Mouse (Mus musculus) 416B (cell line): ENCODE results near the gene Zfhx3.

Source experiments
- DNase-seq: peaks from one replicate; pipeline ENCODE4 v3.0.0; 2011; ENCODE audit warnings: low read depth

Gene Zfhx3

DNA sequence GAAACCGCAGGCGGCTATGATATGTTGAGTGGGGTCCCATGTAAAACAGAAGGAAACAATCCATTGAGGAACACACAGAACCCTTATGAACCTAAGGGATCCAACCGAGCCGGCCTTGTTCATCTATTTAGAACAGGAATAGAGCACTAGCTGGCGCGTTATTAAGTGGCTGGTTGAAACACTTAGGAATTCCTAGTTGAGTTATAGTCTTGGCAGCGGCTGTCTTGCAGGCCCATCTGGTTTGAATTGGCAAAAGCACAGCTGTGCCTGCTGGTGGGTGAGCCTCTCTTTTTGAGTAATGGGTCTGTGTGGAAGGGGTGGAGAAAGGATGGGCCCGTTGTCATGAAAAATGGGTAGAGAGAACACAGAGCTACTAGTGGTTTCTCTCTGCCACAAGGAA, 610.1 kb downstream of the Zfhx3 start:
- no peak for DNase-seq

GRCm38 (mm10) chr8:108553808-108554577, 611.5 kb downstream of the Zfhx3 start:
- no peak for DNase-seq

DNA sequence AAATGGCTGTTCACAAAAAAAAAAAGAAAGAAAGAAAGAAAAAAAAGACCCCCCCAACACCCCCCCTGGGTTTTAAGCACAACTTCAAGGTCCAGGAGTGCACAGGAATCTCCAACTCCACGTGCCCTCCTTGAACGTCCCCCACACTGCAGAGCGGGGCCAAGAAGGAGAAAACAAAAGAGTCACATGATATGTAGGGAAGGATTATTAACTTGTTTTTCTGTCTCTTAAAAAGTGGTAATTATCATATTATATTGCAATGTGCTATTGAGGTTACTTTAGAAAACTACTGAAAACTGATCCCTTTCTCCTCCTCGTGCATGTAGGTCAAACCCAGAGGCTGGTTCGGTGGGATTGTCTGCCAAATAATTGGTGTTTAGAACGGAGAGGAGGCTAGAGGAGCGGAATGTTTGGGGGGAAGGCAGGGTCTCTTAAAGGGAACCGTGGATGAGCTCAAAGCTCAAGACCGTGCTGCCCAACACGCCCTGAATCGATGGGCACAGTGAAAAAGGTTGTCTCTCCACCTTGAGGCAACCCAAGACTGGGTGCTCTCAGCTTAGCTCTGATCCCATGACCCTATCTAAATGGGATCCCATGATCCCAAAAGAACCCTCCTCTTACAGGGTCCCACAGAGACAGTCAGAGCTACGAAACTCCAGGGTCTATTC, 612.3 kb downstream of the Zfhx3 start:
- DNase-seq: no peak

DNA sequence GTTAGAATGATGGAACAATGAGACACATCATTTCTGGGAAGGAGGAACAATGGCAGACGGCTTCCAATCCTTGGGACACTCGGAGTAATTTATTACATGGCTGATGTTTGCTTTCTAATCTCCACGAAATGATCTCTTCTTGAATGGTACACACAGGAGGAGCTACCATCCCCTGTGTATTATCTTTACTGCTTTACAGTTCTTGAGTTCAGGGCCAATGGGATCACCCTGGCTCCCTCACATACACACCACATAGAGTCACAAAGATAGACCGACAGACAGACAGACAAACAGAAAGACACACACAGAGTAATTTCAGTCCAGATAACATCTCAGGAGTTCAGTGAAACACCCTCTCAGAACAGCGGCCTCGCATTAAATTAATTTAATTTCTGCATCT, 621.0 kb downstream of the Zfhx3 start:
- no peak for DNase-seq

DNA sequence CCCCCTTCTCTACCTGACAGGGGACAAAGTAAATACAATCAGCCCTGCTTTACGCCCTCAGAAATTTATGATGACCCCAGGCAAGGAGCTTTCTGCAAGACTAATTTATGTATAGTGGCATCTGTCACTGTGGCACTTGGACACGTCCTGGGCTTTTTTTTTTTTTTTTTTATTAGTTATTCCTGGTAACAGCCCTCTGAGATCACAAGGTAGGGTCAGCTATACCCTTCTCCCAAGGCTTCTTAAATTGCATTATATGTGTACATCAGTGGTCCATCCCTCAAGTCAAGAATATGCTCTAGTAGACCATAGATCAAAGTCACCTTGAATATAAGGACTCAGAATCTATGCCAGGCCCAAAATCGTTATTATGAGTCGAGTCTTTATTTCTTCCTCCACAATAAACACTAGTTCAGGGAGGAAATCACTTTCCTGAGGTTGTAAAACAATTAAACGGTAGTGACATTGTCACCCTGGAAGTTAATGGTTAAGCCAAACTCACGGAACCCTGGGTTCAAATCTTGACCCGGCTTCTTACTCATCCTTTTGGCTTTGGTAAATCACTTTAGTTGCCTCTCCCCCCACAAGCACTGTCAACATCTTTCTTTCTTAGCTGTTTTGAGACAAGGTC, 621.6 kb downstream of the Zfhx3 start:
- no peak for DNase-seq

GRCm38 (mm10) chr8:108566035-108566434, 623.6 kb downstream of the Zfhx3 start:
- DNase-seq: no peak

- no peak for DNase-seq
Measured at GRCm38 (mm10) chr8:108573295-108574017, 631.0 kb downstream of the Zfhx3 start.

DNA sequence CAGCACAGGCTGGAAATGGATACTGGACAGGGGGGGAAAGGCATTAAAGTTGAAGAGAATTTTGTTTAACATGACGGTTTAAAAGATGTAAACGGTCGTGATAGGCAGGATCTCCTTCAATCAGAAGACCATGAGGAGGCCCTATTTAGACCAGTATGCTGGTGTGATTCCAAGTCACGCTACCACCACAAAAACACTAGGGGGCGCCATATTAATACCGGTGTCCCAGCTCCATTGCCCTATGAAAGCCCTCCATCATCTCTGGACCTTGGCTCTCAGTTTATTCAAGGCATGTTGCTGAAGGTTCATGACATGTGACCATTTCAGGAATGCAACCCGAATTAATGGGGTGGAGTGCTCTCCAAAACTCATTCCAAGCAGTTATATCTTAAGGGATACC, 631.7 kb downstream of the Zfhx3 start:
- peak; percentile 69 for DNase-seq

DNA sequence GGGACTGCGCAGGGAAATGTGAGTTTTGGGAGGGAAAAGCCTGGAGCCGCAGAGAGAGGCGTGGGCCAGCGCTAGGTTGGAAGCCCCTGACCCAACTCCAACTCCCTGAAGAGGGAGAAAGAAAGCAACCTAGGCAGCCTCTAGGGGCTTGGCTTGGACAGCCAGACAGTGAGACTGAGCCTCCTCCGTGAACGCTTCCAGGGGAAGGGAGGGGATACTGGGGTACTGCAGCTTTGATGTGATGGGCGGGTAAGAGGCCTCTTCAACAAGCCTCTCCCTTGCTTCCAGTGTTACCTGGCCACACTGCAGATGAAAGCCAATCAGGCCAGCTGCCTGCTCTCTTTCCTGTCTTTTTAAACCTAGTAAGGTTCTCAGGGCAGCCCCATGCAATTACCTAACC, 635.1 kb downstream of the Zfhx3 start:
- no peak for DNase-seq

GRCm38 (mm10) chr8:108578388-108578787, 635.9 kb downstream of the Zfhx3 start:
- no peak for DNase-seq

- DNase-seq: no peak
Measured at GRCm38 (mm10) chr8:108579808-108580207, 637.4 kb downstream of the Zfhx3 start.

- no peak for DNase-seq
Measured at GRCm38 (mm10) chr8:108580364-108580763, 637.9 kb downstream of the Zfhx3 start.

DNA sequence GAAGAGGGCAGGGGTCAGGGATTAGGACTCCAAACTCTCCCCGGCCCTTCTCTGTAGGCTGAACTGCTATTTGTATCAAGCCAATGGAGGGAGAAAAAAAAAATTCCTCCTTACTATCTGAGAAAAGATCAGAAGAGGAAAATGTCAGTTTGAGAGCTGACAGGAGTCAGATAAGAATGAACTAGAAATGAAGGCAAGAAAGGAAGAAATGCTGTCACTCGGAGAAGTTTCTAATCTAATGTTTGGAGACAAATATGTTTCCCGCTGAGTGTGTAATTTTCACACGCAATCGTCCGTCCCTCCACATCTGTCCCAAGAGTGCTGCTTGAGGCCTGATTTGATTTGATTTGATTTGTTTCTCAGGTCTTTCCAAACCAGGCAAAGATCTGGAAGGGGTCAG, 639.1 kb downstream of the Zfhx3 start:
- DNase-seq: no peak

GRCm38 (mm10) chr8:108582251-108582650, 639.8 kb downstream of the Zfhx3 start:
- no peak for DNase-seq

DNA sequence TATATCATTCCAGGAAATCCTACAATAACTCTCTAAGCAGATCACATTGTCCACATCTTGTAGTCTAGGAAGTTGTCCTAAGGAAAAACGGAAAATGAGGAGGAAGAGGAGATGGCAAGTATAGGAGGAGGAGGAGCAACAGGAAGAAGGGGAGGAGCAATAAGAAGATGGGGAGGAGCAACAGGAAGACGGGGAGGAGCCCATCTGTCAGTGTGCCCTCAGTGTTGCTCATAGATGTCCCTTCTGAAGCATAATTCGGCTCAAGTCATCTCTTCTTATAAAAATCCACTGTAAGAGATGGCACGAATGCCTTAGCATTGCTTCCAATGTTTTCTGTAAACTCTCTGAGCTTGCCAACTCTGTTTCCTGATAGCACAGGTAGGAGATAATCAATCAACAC, 640.8 kb downstream of the Zfhx3 start:
- no peak for DNase-seq

GRCm38 (mm10) chr8:108583867-108584661, 641.6 kb downstream of the Zfhx3 start:
- no peak for DNase-seq

DNA sequence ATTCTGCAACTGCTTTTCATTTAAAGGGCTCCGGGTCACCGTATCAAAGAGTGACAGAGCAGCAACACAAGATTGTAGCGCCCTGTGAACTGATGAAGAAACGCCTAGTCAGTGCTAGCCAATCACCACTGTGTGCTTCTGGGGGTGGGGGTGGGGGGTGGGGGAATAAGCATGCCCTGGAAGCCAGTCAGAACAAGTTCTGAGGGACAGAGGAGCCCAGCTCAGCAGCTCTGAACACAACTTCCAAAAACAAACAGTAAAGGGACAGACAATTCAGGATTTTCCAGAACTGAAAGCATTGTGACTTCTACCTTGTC, 642.2 kb downstream of the Zfhx3 start:
- DNase-seq: no peak

GRCm38 (mm10) chr8:108591037-108591436, 648.6 kb downstream of the Zfhx3 start:
- DNase-seq: no peak

- DNase-seq: no peak
Measured at GRCm38 (mm10) chr8:108592028-108592724, 649.7 kb downstream of the Zfhx3 start.

- no peak for DNase-seq
Measured at GRCm38 (mm10) chr8:108592990-108593589, 650.6 kb downstream of the Zfhx3 start.

GRCm38 (mm10) chr8:108593891-108594290, 651.4 kb downstream of the Zfhx3 start:
- no peak for DNase-seq
